ENCODE assay signal across 8 mouse cellular contexts in genomic region chr9:114690119-114690601, GRCm38 (mm10). TPM values are rescaled to one million over a fixed set of nuclear protein-coding genes. Genes with fewer than 3 reads are reported as not detected.
A peak's percentile ranks its signal among the peaks of the same experiment; 100 is the strongest.
DNase-seq lines count a peak whose midpoint lies in the region; ATAC-seq and TF ChIP-seq lines count a peak whose summit lies in the region.

No protein-coding gene starts in this region.

- TF ChIP-seq CTCF in liver, adult 2 months (IDR thresholded peaks at IDR 0.05; ENCODE audit: low read depth, low read length), result no peak
- TF ChIP-seq CTCF in embryonic fibroblast, embryonic 13.5 days (IDR thresholded peaks at IDR 0.05; ENCODE audit: borderline replicate concordance, insufficient read depth, low read length), result no peak

- WGBS in liver, adult 2 months, result 7% methylated on average over 10 of the region's 10 CpGs
- WGBS in limb, embryonic 11.5 days, result 13% methylated on average over 10 of the region's 10 CpGs
- 12% methylated on average over 10 of the region's 10 CpGs for WGBS in midbrain, embryonic 13.5 days

- ATAC-seq in limb, embryonic 11.5 days (ENCODE audit: insufficient number of reproducible peaks, low FRiP score, low TSS enrichment, low read depth), result no peak
- ATAC-seq in midbrain, embryonic 13.5 days, result no peak
- ATAC-seq in cerebellum, adult (ENCODE audit: insufficient number of reproducible peaks, low FRiP score, low TSS enrichment), result no peak
- no peak for ATAC-seq in megakaryocyte-erythroid progenitor cell, adult 5-6 weeks (replicated peaks; ENCODE audit: low FRiP score, low TSS enrichment, poor library complexity, severe bottlenecking)

- peak overlapping the region; percentile 93 for H3K4me2 ChIP-seq in limb, embryonic 11.5 days (ENCODE audit: low read depth, severe bottlenecking)
- H3K4me2 ChIP-seq in midbrain, embryonic 13.5 days (replicated peaks), result peak overlapping the region; percentile 82

- peak overlapping the region; percentile 52 for H3K27ac ChIP-seq in liver, adult 2 months (replicated peaks; ENCODE audit: insufficient read depth, low read depth, low read length)
- H3K27ac ChIP-seq in embryonic fibroblast, embryonic 13.5 days (ENCODE audit: insufficient read depth, low read length), result peak overlapping the region; percentile 9; the same call in 1 of the 2 replicates
- H3K27ac ChIP-seq in limb, embryonic 11.5 days (replicated peaks; ENCODE audit: low read depth, low read length), result no peak overlapping the region
- no peak overlapping the region for H3K27ac ChIP-seq in midbrain, embryonic 13.5 days

- no peak for TF ChIP-seq POLR2A in liver, adult 2 months (IDR thresholded peaks at IDR 0.05; ENCODE audit: extremely low read depth, insufficient read depth, low read length)
- TF ChIP-seq POLR2A in embryonic fibroblast, embryonic 13.5 days (IDR thresholded peaks at IDR 0.05; ENCODE audit: low read depth, low read length), result no peak

- H3K9ac ChIP-seq in liver, adult 2 months (ENCODE audit: low read depth, low read length), result no peak overlapping the region
- H3K9ac ChIP-seq in limb, embryonic 11.5 days (ENCODE audit: low read length), result 0 out of 2 replicates have a peak overlapping the region, but pooled peaks have one; percentile 12
- H3K9ac ChIP-seq in midbrain, embryonic 13.5 days (replicated peaks), result peak overlapping the region; percentile 99

- H3K4me1 ChIP-seq in liver, adult 2 months (ENCODE audit: control insufficient read depth, insufficient read depth, low read length), result peaks cover 8% of the 10 kb centered on the region
- H3K4me1 ChIP-seq in embryonic fibroblast, embryonic 13.5 days (ENCODE audit: control insufficient read depth, insufficient read depth, low read length), result no peaks in the 10 kb centered on the region
- H3K4me1 ChIP-seq in limb, embryonic 11.5 days (ENCODE audit: control insufficient read depth, insufficient read depth, low read length), result peaks cover 13% of the 10 kb centered on the region
- H3K4me1 ChIP-seq in midbrain, embryonic 13.5 days (replicated peaks), result peaks cover 43% of the 10 kb centered on the region

- H3K79me2 ChIP-seq in liver, adult 2 months (ENCODE audit: control insufficient read depth, insufficient read depth, low read length), result peaks cover 6% of the 10 kb centered on the region; the same call in 1 of the 2 replicates

- peak; percentile 90 for DNase-seq in liver, adult 2 months (ENCODE audit: extremely low read depth, low read depth, low spot score)
- DNase-seq in liver, result no peak
- DNase-seq in limb, embryonic 11.5 days (ENCODE audit: low spot score), result no peak
- no peak for DNase-seq in left cerebral cortex, adult 18-20 months (ENCODE audit: low spot score in 2 of 2)

- no peak overlapping the region for H3K4me3 ChIP-seq in liver, adult 2 months (ENCODE audit: insufficient read depth, low read depth, low read length)
- peak overlapping the region; percentile 75 for H3K4me3 ChIP-seq in embryonic fibroblast, embryonic 13.5 days (ENCODE audit: insufficient read depth, low read length)
- peak overlapping the region; percentile 95; the same call in 1 of the 2 replicates for H3K4me3 ChIP-seq in limb, embryonic 11.5 days (ENCODE audit: low read depth, low read length)
- peak overlapping the region; percentile 92 for H3K4me3 ChIP-seq in midbrain, embryonic 13.5 days (replicated peaks)

- H3K36me3 ChIP-seq in liver, adult 2 months (ENCODE audit: control insufficient read depth, insufficient read depth, low read length), result peaks cover 3% of the 10 kb centered on the region; the same call in 1 of the 2 replicates
- peaks cover 5% of the 10 kb centered on the region; the same call in 1 of the 2 replicates for H3K36me3 ChIP-seq in limb, embryonic 11.5 days (ENCODE audit: control insufficient read depth, insufficient read depth, low read length)
- H3K36me3 ChIP-seq in midbrain, embryonic 13.5 days, result peaks cover 30% of the 10 kb centered on the region

- no peaks in the 10 kb centered on the region for H3K27me3 ChIP-seq in liver, adult 2 months (ENCODE audit: control insufficient read depth, insufficient read depth, low read length)
- no peaks in the 10 kb centered on the region for H3K27me3 ChIP-seq in limb, embryonic 11.5 days (ENCODE audit: control insufficient read depth, insufficient read depth, low read length)
- H3K27me3 ChIP-seq in midbrain, embryonic 13.5 days, result no peaks in the 10 kb centered on the region

- no peaks in the 10 kb centered on the region for H3K9me3 ChIP-seq in limb, embryonic 11.5 days (ENCODE audit: control insufficient read depth, low read length)
- no peaks in the 10 kb centered on the region for H3K9me3 ChIP-seq in midbrain, embryonic 13.5 days

RNA-seq across cellular contexts. Expression of gene Dync1li1, which starts 1.6 kb away (rescaled TPM):
- total RNA-seq in liver, adult 2 months (2014; rRNA removed), result 15.7 and 16.1 TPM in 2 replicates
- polyA plus RNA-seq in liver, adult 2 months (2012; rRNA removed), result 4.3 and 4.5 TPM in 2 replicates
- polyA plus RNA-seq in embryonic fibroblast, embryonic 13.5 days (2011; ENCODE audit: insufficient read length, low read depth, missing spikeins), result 58.0 and 58.5 TPM in 2 replicates
- 62.1 and 65.6 TPM in 2 replicates for polyA plus RNA-seq in limb, embryonic 11.5 days (2014; fragmentation: Nextera tagmentation; extraction: Ambion mirVana)
- 149 and 150 TPM in 2 replicates for polyA plus RNA-seq in midbrain, embryonic 13.5 days (2015; fragmentation: Nextera tagmentation; extraction: Ambion mirVana)
- 28.2 and 29.8 TPM in 2 replicates for total RNA-seq in megakaryocyte-erythroid progenitor cell, adult 5-6 weeks (2014; fragmentation: Nextera tagmentation)
- 40.9 and 52.6 TPM in 2 replicates for total RNA-seq in megakaryocyte-erythroid progenitor cell, adult 5-6 weeks (2017)
- total RNA-seq in left cerebral cortex, adult 18-20 months (2021), result 10 to 100 TPM; 93.8 to 96.2 TPM

RNA-seq across cellular contexts. Expression of gene Cmtm6, which starts 40.8 kb away (rescaled TPM):
- 56.0 and 58.8 TPM in 2 replicates for total RNA-seq in liver, adult 2 months (2014; rRNA removed)
- polyA plus RNA-seq in liver, adult 2 months (2012; rRNA removed), result 54.7 and 69.0 TPM in 2 replicates
- polyA plus RNA-seq in embryonic fibroblast, embryonic 13.5 days (2011; ENCODE audit: insufficient read length, low read depth, missing spikeins), result 17.6 and 17.8 TPM in 2 replicates
- polyA plus RNA-seq in limb, embryonic 11.5 days (2014; fragmentation: Nextera tagmentation; extraction: Ambion mirVana), result 24.0 and 24.9 TPM in 2 replicates
- polyA plus RNA-seq in midbrain, embryonic 13.5 days (2015; fragmentation: Nextera tagmentation; extraction: Ambion mirVana), result 19.0 TPM in 2 replicates
- total RNA-seq in megakaryocyte-erythroid progenitor cell, adult 5-6 weeks (2014; fragmentation: Nextera tagmentation), result 21.3 and 22.7 TPM in 2 replicates
- total RNA-seq in megakaryocyte-erythroid progenitor cell, adult 5-6 weeks (2017), result 38.9 and 41.3 TPM in 2 replicates
- total RNA-seq in left cerebral cortex, adult 18-20 months (2021), result 10 to 100 TPM; 20.2 to 23.7 TPM

RNA-seq across cellular contexts. Expression of gene Cnot10, which starts 50.2 kb away (rescaled TPM):
- total RNA-seq in liver, adult 2 months (2014; rRNA removed), result 15.2 and 15.4 TPM in 2 replicates
- polyA plus RNA-seq in liver, adult 2 months (2012; rRNA removed), result 9.4 and 10.7 TPM in 2 replicates
- 32.2 and 38.6 TPM in 2 replicates for polyA plus RNA-seq in embryonic fibroblast, embryonic 13.5 days (2011; ENCODE audit: insufficient read length, low read depth, missing spikeins)
- polyA plus RNA-seq in limb, embryonic 11.5 days (2014; fragmentation: Nextera tagmentation; extraction: Ambion mirVana), result 71.8 and 80.7 TPM in 2 replicates
- polyA plus RNA-seq in midbrain, embryonic 13.5 days (2015; fragmentation: Nextera tagmentation; extraction: Ambion mirVana), result 59.5 and 63.4 TPM in 2 replicates
- total RNA-seq in megakaryocyte-erythroid progenitor cell, adult 5-6 weeks (2014; fragmentation: Nextera tagmentation), result 44.6 and 44.7 TPM in 2 replicates
- 65.3 and 68.0 TPM in 2 replicates for total RNA-seq in megakaryocyte-erythroid progenitor cell, adult 5-6 weeks (2017)
- 10 to 100 TPM; 45.2 to 45.3 TPM for total RNA-seq in left cerebral cortex, adult 18-20 months (2021)

Comparison
In these comparisons a context has a peak if more than half of its experiments do, and no peak if none do; other contexts are left out.
1. H3K27ac ChIP-seq: peak in liver, adult 2 months (single experiment) and embryonic fibroblast, embryonic 13.5 days (single experiment); none in limb, embryonic 11.5 days (single experiment) and midbrain, embryonic 13.5 days (single experiment).
2. RNA of gene Dync1li1, which starts 1.6 kb away (polyA plus RNA-seq): 149 to 150 TPM in midbrain, embryonic 13.5 days, 62.1 to 65.6 TPM in limb, embryonic 11.5 days and 58.0 to 58.5 TPM in embryonic fibroblast, embryonic 13.5 days; 4.3 to 4.5 TPM in liver, adult 2 months; every median in the first group is over 10 times any median in the second.